Mouse (Mus musculus): Measurements from ENCODE around the gene Cnot2.
A peak's percentile ranks its signal among the peaks of the same experiment; 100 is the strongest.

Cnot2 gene

DNA sequence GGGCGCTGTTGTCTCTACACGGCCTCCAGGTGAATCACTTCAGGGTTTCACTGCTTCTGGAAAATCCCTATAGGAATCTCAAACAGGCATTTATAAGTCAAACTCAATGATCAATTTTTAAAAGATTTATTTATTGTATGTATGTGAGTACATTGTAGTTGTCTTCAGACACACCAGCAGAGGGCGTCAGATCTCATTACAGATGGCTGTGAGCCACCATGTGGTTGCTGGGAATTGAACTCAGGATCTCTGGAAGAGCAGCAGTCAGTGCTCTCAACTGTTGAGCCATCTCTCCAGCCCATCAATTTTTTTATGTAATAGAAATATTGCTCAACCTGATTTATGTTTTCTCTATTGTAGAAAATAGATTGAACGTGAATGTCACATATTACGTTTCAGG, 100.3 kb downstream of the Cnot2 start:
- no peak for DNase-seq (ENCODE audit: low spot score in 2 of 2)

GRCm38 (mm10) chr10:116476559-116476958, 104.8 kb downstream of the Cnot2 start:
- no peak for DNase-seq (ENCODE audit: low spot score in 2 of 2)

DNA sequence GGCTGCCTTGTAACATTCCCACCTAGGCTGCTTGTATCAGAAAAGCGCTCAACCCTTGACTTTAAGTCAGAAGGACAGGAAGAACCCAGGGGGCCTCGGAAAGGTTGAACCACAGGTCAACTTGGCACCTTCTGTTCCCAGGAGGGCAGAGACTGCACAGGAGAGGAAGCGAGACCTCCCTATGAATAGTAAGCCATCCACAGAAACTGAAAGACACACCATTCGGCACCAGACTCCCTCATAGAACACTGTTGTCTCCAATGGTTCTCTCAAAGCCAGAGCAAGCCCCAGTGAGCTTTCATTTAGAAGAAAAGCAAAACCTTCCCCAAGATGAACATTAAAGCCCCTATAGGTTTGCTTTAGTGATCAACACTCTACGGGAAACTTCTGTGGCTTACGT, 105.6 kb downstream of the Cnot2 start:
- DNase-seq (ENCODE audit: low spot score in 2 of 2), result no peak

GRCm38 (mm10) chr10:116473759-116474549, 107.4 kb downstream of the Cnot2 start, which contains the start of gene Kcnmb4:
TSS of gene Kcnmb4 (minus strand) at chr10:116473878.
- peak in 1 of 2 experiments; percentile 54 for DNase-seq (ENCODE audit: low spot score in 2 of 2)

- DNase-seq (ENCODE audit: low spot score in 2 of 2), result peak in 1 of 2 experiments; percentile 50
These were observed 108.1 kb downstream of the Cnot2 start for GRCm38 (mm10) chr10:116473071-116473758.

DNA sequence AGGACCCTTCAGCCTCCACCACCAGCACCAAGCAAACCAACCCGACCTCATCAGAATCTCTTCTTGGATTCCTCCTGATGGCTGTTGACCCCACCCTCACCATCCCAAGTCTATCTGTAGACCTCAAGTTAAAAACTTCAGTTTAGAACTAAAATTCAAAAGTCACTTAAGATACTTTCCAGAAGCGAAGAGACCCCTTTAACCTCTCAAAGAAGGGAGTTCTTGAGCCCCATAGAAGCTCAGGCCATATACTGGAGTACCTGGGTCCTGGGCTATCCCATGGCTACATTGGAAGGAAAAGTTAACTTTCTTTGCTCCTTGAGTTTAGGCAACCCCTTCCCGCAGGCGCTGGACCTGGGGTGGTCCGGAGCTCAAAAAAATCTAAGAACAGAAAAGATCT, 108.7 kb downstream of the Cnot2 start:
- no peak for DNase-seq (ENCODE audit: low spot score in 2 of 2)

DNA sequence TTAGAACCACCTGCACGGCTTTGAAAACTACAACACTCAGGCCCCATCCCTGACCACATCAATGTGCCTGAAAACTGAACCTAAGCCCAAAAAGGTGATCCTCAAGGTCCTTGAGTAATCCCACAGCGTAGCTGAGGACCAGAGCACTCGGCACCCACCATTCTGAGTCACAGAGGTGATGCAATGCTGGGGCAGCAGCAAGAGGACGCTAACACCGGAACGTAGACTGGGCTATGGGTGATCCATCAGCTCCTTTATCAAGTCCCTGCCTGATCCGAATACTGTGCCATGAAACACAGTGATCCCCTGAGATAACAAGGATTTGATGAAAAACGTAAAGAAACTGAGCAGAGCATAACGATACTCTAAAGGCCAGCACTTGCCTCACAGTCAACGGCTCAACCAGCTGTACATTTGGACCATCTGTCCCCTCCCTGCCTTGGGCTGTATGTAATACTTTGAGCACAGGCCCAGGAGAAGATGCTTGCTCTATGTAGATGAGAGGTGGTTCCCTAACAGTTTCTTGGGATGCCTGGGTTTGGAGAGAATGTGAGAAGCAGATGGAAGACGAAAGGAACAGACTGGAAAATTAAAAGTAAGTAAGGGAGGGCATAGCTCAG, 110.9 kb downstream of the Cnot2 start:
- no peak for DNase-seq (ENCODE audit: low spot score in 2 of 2)

GRCm38 (mm10) chr10:116468094-116468493, 113.2 kb downstream of the Cnot2 start:
- no peak for DNase-seq (ENCODE audit: low spot score in 2 of 2)

- DNase-seq (ENCODE audit: low spot score in 2 of 2), result no peak
These were observed 117.5 kb downstream of the Cnot2 start for GRCm38 (mm10) chr10:116463753-116464345.

DNA sequence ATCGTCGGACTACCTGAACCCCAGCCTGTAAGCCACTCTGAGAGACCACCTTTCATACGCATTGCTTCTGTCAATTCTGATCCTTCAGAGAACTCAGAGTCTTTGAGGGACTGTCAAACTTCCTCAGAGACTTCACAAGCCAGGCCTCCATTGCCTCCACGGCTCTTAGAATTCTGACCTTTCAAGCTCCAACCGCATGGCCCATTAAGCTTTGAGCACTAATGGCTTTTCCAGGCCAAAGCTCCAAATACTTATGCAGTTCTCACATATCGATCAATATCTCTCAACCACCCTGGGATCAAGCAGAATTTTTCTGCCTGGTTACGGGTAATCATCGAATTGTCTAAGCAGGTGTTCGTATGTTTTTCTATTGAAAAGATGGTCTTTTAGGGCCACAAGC, 119.9 kb downstream of the Cnot2 start:
- DNase-seq (ENCODE audit: low spot score in 2 of 2), result no peak

DNA sequence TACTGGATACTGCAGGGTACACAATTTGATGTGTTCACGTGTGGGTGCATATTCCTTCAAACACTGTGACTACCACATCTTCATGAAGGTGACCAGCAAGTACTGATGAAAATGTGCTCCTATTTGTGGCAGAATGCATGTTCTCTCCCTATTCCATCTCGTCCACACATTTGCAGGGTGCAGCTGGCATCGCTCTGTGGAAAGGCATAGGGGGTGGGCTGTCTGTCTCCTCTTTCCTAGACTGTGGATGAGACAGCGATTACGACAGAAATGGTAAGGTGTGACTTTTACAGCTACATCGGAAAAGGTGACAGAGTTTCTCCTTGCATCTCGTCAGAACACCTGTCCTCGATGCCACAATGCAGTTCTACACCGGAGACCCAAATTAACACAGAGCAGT, 122.5 kb downstream of the Cnot2 start:
- no peak for DNase-seq (ENCODE audit: low spot score in 2 of 2)

DNA sequence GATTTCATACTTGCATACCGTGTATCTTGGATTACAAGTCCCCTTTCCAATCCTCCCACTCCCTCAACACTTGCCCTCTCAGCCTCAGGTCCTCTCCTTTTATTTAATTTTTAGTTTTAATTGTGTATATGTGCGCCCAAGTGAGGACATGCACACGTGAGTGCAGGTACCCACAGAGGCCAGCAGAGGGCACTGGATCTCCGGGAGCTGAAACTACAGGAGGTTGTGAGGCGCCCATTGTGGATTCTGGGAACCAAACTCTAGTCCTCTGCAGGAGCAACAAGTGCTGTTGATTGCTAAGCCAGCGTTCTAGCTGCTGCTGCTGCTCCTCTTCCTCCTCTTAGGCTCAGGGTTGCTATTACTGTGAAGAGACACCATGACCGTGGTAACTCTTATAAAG, 128.5 kb downstream of the Cnot2 start:
- no peak for DNase-seq (ENCODE audit: low spot score in 2 of 2)

DNA sequence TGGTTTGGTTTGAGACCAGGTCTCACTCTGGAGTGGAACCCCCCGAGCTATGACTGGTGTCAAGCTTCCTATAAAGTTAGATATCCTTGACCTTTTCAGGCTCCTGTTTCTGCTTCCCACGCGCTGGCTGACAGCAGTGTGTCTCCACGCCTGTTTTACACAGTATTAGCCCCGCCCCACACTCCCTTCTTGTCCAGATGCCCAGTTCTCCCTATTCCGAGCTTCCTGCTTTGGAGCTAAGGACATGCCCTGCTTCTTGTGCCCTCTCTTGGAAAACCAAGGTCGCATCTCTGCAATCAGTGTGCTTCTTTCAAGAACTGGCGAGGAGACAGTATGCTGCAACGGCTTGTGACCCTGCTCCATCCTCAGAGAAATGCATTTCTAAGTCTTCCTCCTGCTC, 130.7 kb downstream of the Cnot2 start:
- DNase-seq (ENCODE audit: low spot score in 2 of 2), result no peak

- DNase-seq (ENCODE audit: low spot score in 2 of 2), result no peak
These were observed 133.1 kb downstream of the Cnot2 start for GRCm38 (mm10) chr10:116448166-116448565.

GRCm38 (mm10) chr10:116447176-116447575, 134.1 kb downstream of the Cnot2 start:
- no peak for DNase-seq (ENCODE audit: low spot score in 2 of 2)

DNA sequence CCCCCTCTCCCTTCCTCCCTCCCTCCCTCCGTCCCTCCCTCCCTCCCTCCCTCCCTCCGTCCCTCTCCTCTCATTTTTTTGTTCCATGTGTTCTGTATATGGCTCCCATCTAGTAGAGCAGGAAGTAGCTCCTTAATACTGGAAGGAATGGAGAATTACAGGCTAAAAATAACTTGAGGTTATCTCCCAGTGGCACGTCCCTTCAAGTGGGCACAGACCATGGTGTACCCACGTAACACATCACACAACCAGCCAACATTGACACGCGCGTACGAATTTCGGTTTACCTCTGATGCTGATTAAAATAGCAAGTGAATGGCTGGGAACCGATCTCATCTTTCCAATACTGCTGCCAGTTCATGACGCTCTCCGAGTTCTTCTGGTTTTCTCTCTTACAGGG, 135.3 kb downstream of the Cnot2 start:
- DNase-seq (ENCODE audit: low spot score in 2 of 2), result no peak

GRCm38 (mm10) chr10:116444826-116445225, 136.5 kb downstream of the Cnot2 start:
- no peak for DNase-seq (ENCODE audit: low spot score in 2 of 2)

- DNase-seq (ENCODE audit: low spot score in 2 of 2), result no peak
These were observed 136.9 kb downstream of the Cnot2 start for GRCm38 (mm10) chr10:116444371-116444770.

- DNase-seq (ENCODE audit: low spot score in 2 of 2), result no peak
These were observed 140.4 kb downstream of the Cnot2 start for GRCm38 (mm10) chr10:116440946-116441345.

GRCm38 (mm10) chr10:116440088-116440487, 141.2 kb downstream of the Cnot2 start:
- DNase-seq (ENCODE audit: low spot score in 2 of 2), result no peak

DNA sequence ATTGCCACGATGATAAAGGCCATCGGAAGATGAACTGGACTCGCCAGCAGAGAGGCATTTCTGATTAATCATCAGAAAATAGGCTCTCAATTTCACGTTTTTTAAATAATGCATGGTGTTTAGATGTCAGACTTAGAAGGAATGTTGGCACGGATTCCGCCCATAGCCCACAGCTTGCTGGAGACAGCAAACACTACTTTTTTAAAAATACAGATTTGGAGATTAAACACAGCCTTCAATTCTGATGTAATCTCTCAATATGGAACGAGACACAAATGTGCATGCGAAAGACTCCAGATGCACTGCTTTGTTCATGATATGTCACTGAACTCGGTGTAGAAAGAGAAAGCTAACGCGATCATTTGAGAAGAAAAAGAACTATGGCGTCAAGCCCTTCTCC, 145.9 kb downstream of the Cnot2 start:
- DNase-seq (ENCODE audit: low spot score in 2 of 2), result no peak
